Comparison of ENCODE assay signal across 11 mouse cellular contexts in genomic region chr5:110970162-110970780, GRCm38 (mm10).
A peak's percentile ranks its signal among the peaks of the same experiment; 100 is the strongest.
DNase-seq lines count a peak whose midpoint lies in the region; ATAC-seq and TF ChIP-seq lines count a peak whose summit lies in the region.
"Had no signal": no experiment of that assay in that cellular context is flagged by ENCODE, and none has a peak within 500 bp of the region (broad histone marks: within the 10 kb centered on the region; RNA-seq: fewer than 3 reads in every experiment).

No protein-coding gene starts in this region.

- H3K27me3 ChIP-seq in liver, embryonic 16.5 days (ENCODE audit: control insufficient read depth, insufficient read depth, low read depth, low read length), result no peaks in the 10 kb centered on the region
- no peaks in the 10 kb centered on the region for H3K27me3 ChIP-seq in liver, embryonic 12.5 days (replicated peaks)
- H3K27me3 ChIP-seq in spleen, adult 2 months (ENCODE audit: control insufficient read depth, insufficient read depth, low read length), result no peaks in the 10 kb centered on the region

- no peak for TF ChIP-seq CTCF in spleen, adult 2 months (IDR thresholded peaks at IDR 0.05; ENCODE audit: extremely low read depth, insufficient read depth, insufficient read length, insufficient replicate concordance)

- H3K27ac ChIP-seq in liver, embryonic 16.5 days (ENCODE audit: low read length), result no peak overlapping the region
- H3K27ac ChIP-seq in liver, embryonic 12.5 days, result no peak overlapping the region
- peak overlapping the region; percentile 75 for H3K27ac ChIP-seq in spleen, adult 2 months (ENCODE audit: insufficient read depth, low read length)

- ATAC-seq in liver, embryonic 16.5 days (ENCODE audit: low read depth), result peak; percentile 16; the same call in 1 of the 2 replicates
- no peak for ATAC-seq in liver, embryonic 12.5 days

- H3K9ac ChIP-seq in liver, embryonic 16.5 days (ENCODE audit: low read depth, low read length), result no peak overlapping the region
- no peak overlapping the region for H3K9ac ChIP-seq in liver, embryonic 12.5 days

- no peak for TF ChIP-seq POLR2A in spleen, adult 2 months (IDR thresholded peaks at IDR 0.05; ENCODE audit: low read depth, low read length)

- intact Hi-C loops in left cerebral cortex, postnatal 4 days (cut with DNase I), result no loop called here

- 14% methylated on average over 9 of the region's 9 CpGs for whole genome bisulfite sequencing in liver, embryonic 16.5 days (ENCODE audit: insufficient replicate concordance)
- 29% methylated on average over 9 of the region's 9 CpGs for WGBS in liver, embryonic 12.5 days (ENCODE audit: insufficient replicate concordance)
- 27% methylated on average over 9 of the region's 9 CpGs for WGBS in spleen, adult 2 months

- H3K36me3 ChIP-seq in liver, embryonic 16.5 days (ENCODE audit: control insufficient read depth, insufficient read depth), result no peaks in the 10 kb centered on the region
- H3K36me3 ChIP-seq in liver, embryonic 12.5 days, result no peaks in the 10 kb centered on the region
- H3K36me3 ChIP-seq in spleen, adult 2 months (ENCODE audit: control insufficient read depth, insufficient read depth, low read length), result no peaks in the 10 kb centered on the region

- DNase-seq in heart, adult 11 months, result peak; percentile 98
- DNase-seq in kidney, postnatal 10 days, result peak; percentile 59
- DNase-seq in spleen, adult 2 months (ENCODE audit: low read depth in 1 of 2, low spot score in 2 of 2), result peak; percentile 27 to 45
- no peak for DNase-seq in adipocyte (ENCODE audit: low spot score)
- DNase-seq in thymus, postnatal 0 days (ENCODE audit: low spot score), result no peak
- DNase-seq in left cerebral cortex, postnatal 4 days, result no peak
- DNase-seq: cerebellum, adult 8-10 months; retina, postnatal 1 day had no signal

- H3K4me2 ChIP-seq in liver, embryonic 16.5 days (ENCODE audit: low read depth, low read length), result no peak overlapping the region
- no peak overlapping the region for H3K4me2 ChIP-seq in liver, embryonic 12.5 days
- H3K4me2 ChIP-seq: midbrain, embryonic 11.5 days had no signal

- no peaks in the 10 kb centered on the region for H3K4me1 ChIP-seq in liver, embryonic 16.5 days (ENCODE audit: control insufficient read depth, low read depth, low read length)
- H3K4me1 ChIP-seq in liver, embryonic 12.5 days, result peaks cover 12% of the 10 kb centered on the region; the same call in 1 of the 2 replicates
- peaks cover 13% of the 10 kb centered on the region for H3K4me1 ChIP-seq in spleen, adult 2 months (ENCODE audit: control insufficient read depth, insufficient read depth, insufficient read length)

- H3K9me3 ChIP-seq in liver, embryonic 16.5 days (replicated peaks; ENCODE audit: control insufficient read depth, low read length), result no peaks in the 10 kb centered on the region
- H3K9me3 ChIP-seq in liver, embryonic 12.5 days (replicated peaks), result no peaks in the 10 kb centered on the region

- H3K4me3 ChIP-seq in liver, embryonic 16.5 days (ENCODE audit: low read depth, low read length), result no peak overlapping the region
- no peak overlapping the region for H3K4me3 ChIP-seq in liver, embryonic 12.5 days
- H3K4me3 ChIP-seq in spleen, adult 2 months (ENCODE audit: extremely low read depth, insufficient read depth, insufficient read length), result no peak overlapping the region

Comparison
In these comparisons a context has a peak if more than half of its experiments do, and no peak if none do; other contexts are left out.
1. DNase-seq: peak in heart, adult 11 months (single experiment), kidney, postnatal 10 days (single experiment) and spleen, adult 2 months (2 of 2); none in adipocyte (single experiment), thymus, postnatal 0 days (single experiment) and left cerebral cortex, postnatal 4 days (single experiment).